Mouse (Mus musculus): ENCODE results near the gene Hadha. TPM values are rescaled to one million over a fixed set of nuclear protein-coding genes. Genes with fewer than 3 reads are reported as not detected.

The Hadha gene
- total and polyA plus RNA-seq, 3 experiments, result 76.0 to 117 (median 83.0) TPM

- H3K79me2 ChIP-seq (replicated peaks; ENCODE audit: control insufficient read depth, extremely low read depth, insufficient read depth, poor library complexity, severe bottlenecking), result no peaks in the 10 kb centered on the region
- dilution Hi-C loops (cut with MboI; ENCODE audit: extremely low pct_ligation_motif_present, extremely low pct_unique_long_range_greater_than_20kb, low sequenced_read_pairs), result no loop called here
- no peaks in the 10 kb centered on the region for H3K27me3 ChIP-seq (replicated peaks)
- no peak for DNase-seq (ENCODE audit: extremely low read depth)
- TF ChIP-seq NRF1 (IDR thresholded peaks at IDR 0.05; ENCODE audit: low read depth, low read length), result no peak
- TF ChIP-seq MAX (IDR thresholded peaks at IDR 0.05; ENCODE audit: low read length), result no peak
- TF ChIP-seq RAD21 (IDR thresholded peaks at IDR 0.05; ENCODE audit: low read depth, low read length), result peak; percentile 36
- TF ChIP-seq CTCF (conservative IDR thresholded peaks at IDR 0.05 in 1 of 2, IDR thresholded peaks at IDR 0.05 in 1 of 2; ENCODE audit: low read depth in 2 of 2, low read length in 2 of 2), result peak in 1 of 2 experiments; percentile 44; a peak in 2 of 4 replicates
- TF ChIP-seq CHD2 (IDR thresholded peaks at IDR 0.05; ENCODE audit: low read length), result no peak
- H3K36me3 ChIP-seq (replicated peaks in 1 of 2; ENCODE audit: control insufficient read depth in 1 of 2, insufficient read depth in 1 of 2, low read length in 1 of 2), result peaks cover 0 to 43% of the 10 kb centered on the region in 2 experiments
- H3K4me1 ChIP-seq (ENCODE audit: control insufficient read depth in 1 of 2, insufficient read depth in 2 of 2), result peaks cover 0 to 14% of the 10 kb centered on the region in 2 experiments; a peak in 2 of 4 replicates
- H3K4me3 ChIP-seq (replicated peaks in 1 of 3; ENCODE audit: low read depth in 2 of 3, low read length in 2 of 3, poor library complexity in 1 of 3), result no peak overlapping the region
- H3K9me3 ChIP-seq (replicated peaks; ENCODE audit: low read length), result no peaks in the 10 kb centered on the region
- H3K9ac ChIP-seq (ENCODE audit: insufficient read depth, low read depth), result no peak overlapping the region
- no peak overlapping the region for H3K27ac ChIP-seq (ENCODE audit: insufficient read depth, low read depth)
- H3K4me2 ChIP-seq (ENCODE audit: insufficient read depth, low read depth, poor library complexity, severe bottlenecking), result no peak overlapping the region
- in situ Hi-C loops (cut with MboI; ENCODE audit: low pct_ligation_motif_present, low pct_unique_long_range_greater_than_20kb, low sequenced_read_pairs), result no loop called here
Observed at GRCm38 (mm10) chr5:30192452-30192851, 37.5 kb upstream of the Hadha start.

- peaks cover 16 to 58% of the 10 kb centered on the region in 2 experiments for H3K36me3 ChIP-seq (replicated peaks in 1 of 2; ENCODE audit: control insufficient read depth in 1 of 2, insufficient read depth in 1 of 2, low read length in 1 of 2)
- H3K27me3 ChIP-seq (replicated peaks), result no peaks in the 10 kb centered on the region
- H3K9me3 ChIP-seq (replicated peaks; ENCODE audit: low read length), result no peaks in the 10 kb centered on the region
- no peak for TF ChIP-seq POLR2A (IDR thresholded peaks at IDR 0.05; ENCODE audit: low read depth, low read length)
- TF ChIP-seq CTCF (conservative IDR thresholded peaks at IDR 0.05 in 1 of 2, IDR thresholded peaks at IDR 0.05 in 1 of 2; ENCODE audit: low read depth in 2 of 2, low read length in 2 of 2), result no peak
- TF ChIP-seq ZKSCAN1 (IDR thresholded peaks at IDR 0.05; ENCODE audit: borderline replicate concordance, low read depth, low read length), result no peak
- no peak for TF ChIP-seq GABPA (IDR thresholded peaks at IDR 0.05; ENCODE audit: insufficient replicate concordance, low read depth, low read length)
- TF ChIP-seq KAT2A (IDR thresholded peaks at IDR 0.05; ENCODE audit: insufficient replicate concordance, low read length), result no peak
- no peak for TF ChIP-seq IRF4 (IDR thresholded peaks at IDR 0.05; ENCODE audit: low read depth, low read length)
- no peak for TF ChIP-seq CHD1 (IDR thresholded peaks at IDR 0.05; ENCODE audit: low read depth, low read length)
- no peak for TF ChIP-seq SIN3A (IDR thresholded peaks at IDR 0.05; ENCODE audit: low read length)
- TF ChIP-seq E2F4 (IDR thresholded peaks at IDR 0.05; ENCODE audit: insufficient replicate concordance, low read depth, low read length), result no peak
- no peak for TF ChIP-seq NRF1 (IDR thresholded peaks at IDR 0.05; ENCODE audit: low read depth, low read length)
- no peak for TF ChIP-seq EP300 (IDR thresholded peaks at IDR 0.05; ENCODE audit: low read length)
- no peak for TF ChIP-seq RAD21 (IDR thresholded peaks at IDR 0.05; ENCODE audit: low read depth, low read length)
- no peak for TF ChIP-seq ZNF384 (IDR thresholded peaks at IDR 0.05; ENCODE audit: low read depth, low read length)
- no peak for TF ChIP-seq BHLHE40 (IDR thresholded peaks at IDR 0.05; ENCODE audit: low read depth, low read length)
- no peak for TF ChIP-seq SMC3 (IDR thresholded peaks at IDR 0.05; ENCODE audit: low read depth, low read length)
- TF ChIP-seq MXI1 (IDR thresholded peaks at IDR 0.05; ENCODE audit: low read depth, low read length), result no peak
- TF ChIP-seq RCOR1 (conservative IDR thresholded peaks at IDR 0.05; ENCODE audit: low read depth, low read length), result no peak
- no peak for TF ChIP-seq POLR2AphosphoS2 (IDR thresholded peaks at IDR 0.05; ENCODE audit: low read depth, low read length)
- TF ChIP-seq MEF2A (IDR thresholded peaks at IDR 0.05; ENCODE audit: borderline replicate concordance, low read depth, low read length), result no peak
- H3K4me2 ChIP-seq (ENCODE audit: insufficient read depth, low read depth, poor library complexity, severe bottlenecking), result no peak overlapping the region
- H3K79me2 ChIP-seq (replicated peaks; ENCODE audit: control insufficient read depth, extremely low read depth, insufficient read depth, poor library complexity, severe bottlenecking), result no peaks in the 10 kb centered on the region
- H3K4me1 ChIP-seq (ENCODE audit: control insufficient read depth in 1 of 2, insufficient read depth in 2 of 2), result no peaks in the 10 kb centered on the region
- H3K4me3 ChIP-seq (replicated peaks in 1 of 3; ENCODE audit: low read depth in 2 of 3, low read length in 2 of 3, poor library complexity in 1 of 3), result no peak overlapping the region
- H3K9ac ChIP-seq (ENCODE audit: insufficient read depth, low read depth), result no peak overlapping the region
- no peak overlapping the region for H3K27ac ChIP-seq (ENCODE audit: insufficient read depth, low read depth)
- in situ Hi-C loops (cut with MboI; ENCODE audit: low pct_ligation_motif_present, low pct_unique_long_range_greater_than_20kb, low sequenced_read_pairs) (no loop called here), dilution Hi-C loops (cut with MboI; ENCODE audit: extremely low pct_ligation_motif_present, extremely low pct_unique_long_range_greater_than_20kb, low sequenced_read_pairs) (no loop called here)
- DNase-seq (ENCODE audit: extremely low read depth), result no peak
Observed at GRCm38 (mm10) chr5:30187687-30188485, 32.9 kb upstream of the Hadha start.

Measured in CH12.LX (cell line).